Mouse (Mus musculus) CH12.LX (cell line): Measurements from ENCODE around the gene Myo5a.

Experiments
- BHLHE40 ChIP-seq: IDR thresholded peaks from 2 replicates; pipeline ENCODE4 v1.6.1; 2011; ENCODE audit warnings: mild to moderate bottlenecking, low read depth, low read length, improper control_type of control experiment
- CHD2 ChIP-seq: IDR thresholded peaks from 2 replicates; pipeline ENCODE4 v1.6.1; 2011; ENCODE audit warnings: low read length, improper control_type of control experiment
- CTCF ChIP-seq, 2 experiments: IDR thresholded peaks in 1 of 2; conservative IDR thresholded peaks in 1 of 2; 2 replicates each; pipeline ENCODE4 v1.5.1; 2011 to 2012; ENCODE audit warnings: low read depth in 2 of 2, low read length in 2 of 2, improper control_type of control experiment in 1 of 2, inconsistent platforms in 1 of 2, mild to moderate bottlenecking in 1 of 2, moderate library complexity in 1 of 2
- E2F4 ChIP-seq: IDR thresholded peaks from 2 replicates; pipeline ENCODE4 v1.6.1; 2011; ENCODE audit warnings: low read depth, low read length, improper control_type of control experiment; ENCODE audit not compliant: insufficient replicate concordance
- EP300 ChIP-seq: IDR thresholded peaks from 2 replicates; pipeline ENCODE4 v1.6.1; 2011; ENCODE audit warnings: low read length, improper control_type of control experiment
- ETS1 ChIP-seq: conservative IDR thresholded peaks from 2 replicates; pipeline ENCODE4 v1.6.1; 2012; ENCODE audit warnings: low read depth, mild to moderate bottlenecking, inconsistent platforms, low read length, improper control_type of control experiment, moderate library complexity
- KAT2A ChIP-seq: IDR thresholded peaks from 2 replicates; pipeline ENCODE4 v1.6.1; 2012; ENCODE audit warnings: low read length, improper control_type of control experiment, inconsistent platforms; ENCODE audit not compliant: insufficient replicate concordance
- MAFK ChIP-seq: IDR thresholded peaks from 2 replicates; pipeline ENCODE4 v1.6.1; 2011; ENCODE audit warnings: low read length, improper control_type of control experiment; ENCODE audit not compliant: insufficient replicate concordance
- MXI1 ChIP-seq: IDR thresholded peaks from 2 replicates; pipeline ENCODE4 v1.6.1; 2011; ENCODE audit warnings: mild to moderate bottlenecking, low read depth, low read length, improper control_type of control experiment
- POLR2A ChIP-seq: IDR thresholded peaks from 2 replicates; pipeline ENCODE4 v1.6.1; 2011; ENCODE audit warnings: low read depth, mild to moderate bottlenecking, improper control_type of control experiment, low read length
- TBP ChIP-seq: conservative IDR thresholded peaks from 2 replicates; pipeline ENCODE4 v1.6.1; 2011; ENCODE audit warnings: low read depth, low read length, improper control_type of control experiment
- TCF12 ChIP-seq: IDR thresholded peaks from 2 replicates; pipeline ENCODE4 v1.6.1; 2014; ENCODE audit warnings: low read depth, mild to moderate bottlenecking, inconsistent platforms, low read length, improper control_type of control experiment
- USF1 ChIP-seq: IDR thresholded peaks from 2 replicates; pipeline ENCODE4 v1.6.1; 2014; ENCODE audit warnings: low read depth, mild to moderate bottlenecking, inconsistent platforms, low read length, improper control_type of control experiment

DNA sequence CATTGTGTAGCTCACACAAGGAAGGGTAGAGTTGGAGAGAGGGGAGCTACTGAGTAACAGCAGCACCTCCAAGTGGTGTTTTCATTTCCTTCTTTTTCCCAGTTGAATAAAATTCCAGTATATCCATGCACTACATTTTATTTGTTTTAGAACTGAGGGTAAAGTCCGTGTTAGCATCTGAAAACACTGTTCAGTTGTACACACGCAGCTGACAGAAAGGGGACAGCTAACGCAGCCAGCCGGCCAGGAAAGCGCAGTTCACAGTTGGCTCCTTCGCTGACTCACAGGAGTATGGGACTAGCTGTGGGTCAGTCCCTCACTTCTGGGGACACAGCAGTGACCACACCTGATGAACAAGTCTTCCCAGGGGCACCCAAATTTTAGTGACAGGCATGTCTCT is 196.3 kb downstream of the Myo5a start:
- TF ChIP-seq POLR2A, result no peak
- no peak for TF ChIP-seq TBP
- TF ChIP-seq TCF12, result no peak
- no peak for TF ChIP-seq MAFK
- no peak for TF ChIP-seq CTCF (conservative IDR thresholded peaks at IDR 0.05 in 1 of 2, IDR thresholded peaks at IDR 0.05 in 1 of 2; ENCODE audit: low read depth in 2 of 2, low read length in 2 of 2)
- no peak for TF ChIP-seq BHLHE40
- no peak for TF ChIP-seq ETS1
- TF ChIP-seq EP300, result no peak
- TF ChIP-seq CHD2, result no peak
- TF ChIP-seq E2F4, result no peak
- no peak for TF ChIP-seq KAT2A
- TF ChIP-seq USF1, result no peak
- no peak for TF ChIP-seq MXI1
